Comparison of ENCODE assay signal across 8 mouse cellular contexts in the genomic region with DNA sequence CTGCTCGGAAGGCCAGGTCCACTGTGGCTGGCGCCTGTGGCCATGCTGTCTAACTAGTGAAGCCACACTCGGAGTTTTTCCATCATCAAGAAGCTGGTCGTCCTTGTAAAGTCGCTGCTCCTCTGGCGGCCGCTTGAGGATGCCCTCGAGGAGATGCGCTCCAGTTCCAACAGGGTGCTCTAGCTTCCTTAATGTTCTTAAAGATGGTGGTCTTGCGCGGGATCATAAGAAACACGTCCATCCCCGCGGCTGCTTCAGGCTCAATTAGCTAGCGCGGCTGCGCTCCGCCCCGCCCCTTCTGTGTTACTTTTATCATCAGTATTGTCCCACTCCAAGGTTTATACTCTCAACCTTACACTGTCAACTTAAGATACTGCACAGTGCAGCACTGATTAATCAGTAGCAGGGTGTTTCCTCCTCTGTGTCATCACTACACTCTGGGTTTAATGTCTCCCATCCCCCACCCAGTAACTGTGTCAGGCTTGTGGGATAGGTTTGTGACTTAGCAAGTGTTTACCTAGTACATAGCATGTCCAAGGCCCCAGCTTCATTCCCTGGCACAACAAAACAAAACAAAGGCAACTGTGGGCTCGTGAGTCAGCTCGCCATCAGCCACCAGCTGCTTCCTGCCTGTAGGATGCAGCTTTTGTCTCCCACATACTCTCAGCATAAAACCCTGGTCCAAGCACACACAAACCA. TPM values are rescaled to one million over a fixed set of nuclear protein-coding genes. Genes with fewer than 3 reads are reported as not detected.
DNase-seq lines count a peak whose midpoint lies in the region; ATAC-seq lines count a peak whose summit lies in the region.

No protein-coding gene starts in this region.

- H3K27ac ChIP-seq in heart, embryonic 13.5 days (replicated peaks) = no peak overlapping the region

- H3K4me2 ChIP-seq in heart, embryonic 13.5 days = peak overlapping the region; percentile 14; the same call in 1 of the 2 replicates

- H3K27me3 ChIP-seq in heart, embryonic 13.5 days (replicated peaks) = peaks cover 13% of the 10 kb centered on the region

- no peaks in the 10 kb centered on the region for H3K9me3 ChIP-seq in heart, embryonic 13.5 days

- no peak for DNase-seq in heart, postnatal 25 days (ENCODE audit: low spot score)
- DNase-seq in 416B (ENCODE audit: low read depth) = peak; percentile 96
- DNase-seq in embryo, embryonic 9.5 days (ENCODE audit: extremely low spot score) = peak; percentile 24
- DNase-seq in left cerebral cortex, postnatal 25 days (ENCODE audit: low spot score in 2 of 2) = peak; percentile 43 to 61
- peak; percentile 52 for DNase-seq in telencephalon, adult 2 months (ENCODE audit: low read depth, low spot score)
- DNase-seq in cerebellum, postnatal 25 days = no peak
- DNase-seq in ovary, postnatal 14 days (ENCODE audit: low spot score) = no peak

- WGBS in heart, embryonic 13.5 days = 53% methylated on average over 21 of the region's 21 CpGs

- peaks cover 43% of the 10 kb centered on the region for H3K4me1 ChIP-seq in heart, embryonic 13.5 days

- H3K9ac ChIP-seq in heart, embryonic 13.5 days = no peak overlapping the region

- no peak for ATAC-seq in heart, embryonic 13.5 days (ENCODE audit: extremely low read depth, insufficient number of reproducible peaks, low FRiP score, low TSS enrichment)

- H3K4me3 ChIP-seq in heart, embryonic 13.5 days = no peak overlapping the region

- intact Hi-C loops in heart, postnatal 25 days (cut with DNase I) = no loop called here
- intact Hi-C loops in left cerebral cortex, postnatal 25 days (cut with DNase I) = no loop called here

- H3K36me3 ChIP-seq in heart, embryonic 13.5 days = no peaks in the 10 kb centered on the region

RNA-seq across cellular contexts. Expression of a gene that starts 41.1 kb away (rescaled TPM):
- 9.3 and 10.2 TPM in 2 replicates for polyA plus RNA-seq in heart, embryonic 13.5 days (2015; fragmentation: Nextera tagmentation; extraction: Ambion mirVana)
- 10 to 100 TPM; 11.8 to 13.0 TPM for total RNA-seq in heart, postnatal 25 days (2021)
- 10 to 100 TPM; 14.3 to 21.5 TPM for total RNA-seq in left cerebral cortex, postnatal 25 days (2021)

Comparison
In these comparisons a context has a peak if more than half of its experiments do, and no peak if none do; other contexts are left out.
1. DNase-seq: peak in 416B (single experiment), embryo, embryonic 9.5 days (single experiment), left cerebral cortex, postnatal 25 days (2 of 2) and telencephalon, adult 2 months (single experiment); none in heart, postnatal 25 days (single experiment), cerebellum, postnatal 25 days (0 of 2) and ovary, postnatal 14 days (single experiment).